Mouse (Mus musculus): ENCODE measurements around the gene Pde4b.

DNA sequence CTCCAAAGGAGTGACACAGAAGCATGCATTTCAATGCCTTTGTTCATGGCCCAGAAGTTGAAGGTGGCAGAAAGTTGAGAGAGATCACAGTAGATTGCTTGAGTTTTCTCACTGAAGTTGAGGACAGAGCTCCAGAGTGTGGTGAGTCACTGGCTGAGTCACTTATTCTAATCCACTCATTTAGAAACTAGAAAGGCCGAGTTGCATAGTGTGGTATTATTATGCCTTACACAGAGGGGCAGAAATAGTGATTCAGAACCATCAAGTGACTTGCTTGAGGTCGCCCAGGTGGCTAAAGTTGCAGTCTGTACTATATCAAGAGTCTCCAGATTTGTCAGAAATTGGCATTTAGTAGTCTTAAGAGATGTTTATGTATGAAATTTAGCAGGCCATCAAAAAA lies 306.3 kb downstream of the Pde4b start:
- TF ChIP-seq MAX (IDR thresholded peaks at IDR 0.05) (no peak), CTCF (IDR thresholded peaks at IDR 0.05; ENCODE audit: control insufficient read depth, insufficient read depth, insufficient read length) (no peak), USF1 (IDR thresholded peaks at IDR 0.05; ENCODE audit: low read depth) (no peak), MYOD1 (IDR thresholded peaks at IDR 0.05; ENCODE audit: control insufficient read depth, insufficient read length, low read depth) (no peak)

Data from C2C12 (cell line).